Mouse (Mus musculus) MEL (cell line): ENCODE measurements at regions not wholly inside any gene's neighbourhood (a gene's known extent, or its start where the extent isn't known, plus 50 kb on each side); places are given as distances from the start of the nearest gene placed in this dataset.

ENCODE experiments used
- DNase-seq: peaks from one replicate; pipeline ENCODE4 v3.0.0; 2011; ENCODE audit warnings: low read depth, low spot score
- H3K27ac ChIP-seq: 2 replicates; pipeline ENCODE4 v1.5.1; 2012; ENCODE audit warnings: low read depth, mild to moderate bottlenecking, control low read depth, low read length, moderate library complexity; ENCODE audit not compliant: control insufficient read depth
- H3K27me3 ChIP-seq, 2 experiments: fragments of 150-350 bp in 1 of 2; sonication (generic) in 1 of 2; 2 replicates each; pipeline ENCODE4 v1.6.1; 2012; ENCODE audit warnings: low read length in 2 of 2, mild to moderate bottlenecking in 2 of 2, improper control_type of control experiment in 1 of 2, moderate library complexity in 1 of 2; ENCODE audit not compliant: insufficient read depth in 2 of 2, control insufficient read depth in 1 of 2
- H3K36me3 ChIP-seq, 2 experiments: 2 replicates each; pipeline ENCODE4 v1.6.1; 2012 to 2014; ENCODE audit warnings: low read length in 2 of 2, improper control_type of control experiment in 1 of 2, inconsistent platforms in 1 of 2, mild to moderate bottlenecking in 1 of 2; ENCODE audit not compliant: insufficient read depth in 2 of 2, control insufficient read depth in 1 of 2
- H3K4me1 ChIP-seq, 2 experiments: fragments of 150-350 bp in 1 of 2; sonication (generic) in 1 of 2; 2 replicates each; pipeline ENCODE4 v1.6.1; 2012; ENCODE audit warnings: low read length in 2 of 2, improper control_type of control experiment in 1 of 2, mild to moderate bottlenecking in 1 of 2; ENCODE audit not compliant: insufficient read depth in 2 of 2, control insufficient read depth in 1 of 2
- H3K4me3 ChIP-seq, 2 experiments: fragments of 150-350 bp in 1 of 2; sonication (generic) in 1 of 2; 2 replicates each; pipeline ENCODE4 v1.5.1; 2012; ENCODE audit warnings: low read depth in 2 of 2, low read length in 2 of 2, mild to moderate bottlenecking in 2 of 2, moderate library complexity in 2 of 2, control low read depth in 1 of 2, improper control_type of control experiment in 1 of 2; ENCODE audit not compliant: control insufficient read depth in 1 of 2, insufficient read depth in 1 of 2
- H3K79me2 ChIP-seq: 2 replicates; pipeline ENCODE4 v1.6.1; 2012; ENCODE audit warnings: mild to moderate bottlenecking, low read length, moderate library complexity; ENCODE audit not compliant: control insufficient read depth, poor library complexity, insufficient read depth
- H3K9ac ChIP-seq: 2 replicates; pipeline ENCODE4 v1.6.1; 2012; ENCODE audit warnings: low read depth, mild to moderate bottlenecking, control low read depth, low read length, moderate library complexity; ENCODE audit not compliant: control insufficient read depth, poor library complexity, severe bottlenecking
- H3K9me3 ChIP-seq: fragments of 150-350 bp; sonication (generic); replicated peaks from 2 replicates; pipeline ENCODE4 v1.6.1; 2012; ENCODE audit warnings: mild to moderate bottlenecking, low read length, improper control_type of control experiment, moderate library complexity; ENCODE audit not compliant: insufficient read depth
- BHLHE40 ChIP-seq: IDR thresholded peaks from 2 replicates; pipeline ENCODE4 v1.6.1; 2012; ENCODE audit warnings: low read depth, mild to moderate bottlenecking, inconsistent platforms, low read length, improper control_type of control experiment, borderline replicate concordance
- CHD1 ChIP-seq: IDR thresholded peaks from 2 replicates; pipeline ENCODE4 v1.6.1; 2012; ENCODE audit warnings: low read depth, mild to moderate bottlenecking, inconsistent platforms, low read length, improper control_type of control experiment
- CTCF ChIP-seq, 3 experiments: IDR thresholded peaks in 2 of 3; conservative IDR thresholded peaks in 1 of 3; 2 replicates each; pipeline ENCODE4 v1.5.1; 2011 to 2012; ENCODE audit warnings: low read length in 3 of 3, low read depth in 2 of 3, mild to moderate bottlenecking in 2 of 3, improper control_type of control experiment in 1 of 3, inconsistent platforms in 1 of 3, mixed read lengths in 1 of 3, moderate library complexity in 1 of 3; ENCODE audit not compliant: control insufficient read depth in 1 of 3, insufficient read depth in 1 of 3, poor library complexity in 1 of 3, severe bottlenecking in 1 of 3
- GATA1 ChIP-seq: IDR thresholded peaks from 2 replicates; pipeline ENCODE4 v1.6.1; 2011; ENCODE audit warnings: low read depth, low read length, improper control_type of control experiment
- MAX ChIP-seq: IDR thresholded peaks from 2 replicates; pipeline ENCODE4 v1.6.1; 2011; ENCODE audit warnings: low read length, improper control_type of control experiment
- MEF2A ChIP-seq: IDR thresholded peaks from 2 replicates; pipeline ENCODE4 v1.6.1; 2014; ENCODE audit warnings: low read depth, mild to moderate bottlenecking, inconsistent platforms, low read length, improper control_type of control experiment; ENCODE audit not compliant: poor library complexity, insufficient replicate concordance, severe bottlenecking; ENCODE audit errors: extremely low read depth
- MYC ChIP-seq: IDR thresholded peaks from 2 replicates; pipeline ENCODE4 v1.6.1; 2011; ENCODE audit warnings: low read depth, mild to moderate bottlenecking, low read length, improper control_type of control experiment, moderate library complexity
- NELFE ChIP-seq: IDR thresholded peaks from 2 replicates; pipeline ENCODE4 v1.6.1; 2011; ENCODE audit warnings: low read depth, low read length, improper control_type of control experiment
- POLR2A ChIP-seq, 2 experiments: IDR thresholded peaks; 2 replicates each; pipeline ENCODE4 v1.6.1; 2011 to 2012; ENCODE audit warnings: low read length in 2 of 2, mild to moderate bottlenecking in 2 of 2, control low read depth in 1 of 2, improper control_type of control experiment in 1 of 2, low read depth in 1 of 2, moderate library complexity in 1 of 2; ENCODE audit not compliant: control insufficient read depth in 1 of 2, insufficient read depth in 1 of 2, poor library complexity in 1 of 2
- RAD21 ChIP-seq: IDR thresholded peaks from 2 replicates; pipeline ENCODE4 v1.6.1; 2011; ENCODE audit warnings: mild to moderate bottlenecking, low read depth, low read length, improper control_type of control experiment
- RCOR1 ChIP-seq: IDR thresholded peaks from 2 replicates; pipeline ENCODE4 v1.6.1; 2012; ENCODE audit warnings: low read depth, mild to moderate bottlenecking, inconsistent platforms, low read length, improper control_type of control experiment
- SMC3 ChIP-seq: IDR thresholded peaks from 2 replicates; pipeline ENCODE4 v1.6.1; 2011; ENCODE audit warnings: low read depth, low read length, improper control_type of control experiment
- TAL1 ChIP-seq: IDR thresholded peaks from 2 replicates; pipeline ENCODE4 v1.6.1; 2012; ENCODE audit warnings: mild to moderate bottlenecking, inconsistent platforms, low read length, moderate library complexity, mixed read lengths
- TCF12 ChIP-seq: IDR thresholded peaks from 2 replicates; pipeline ENCODE4 v1.6.1; 2014; ENCODE audit warnings: low read depth, mild to moderate bottlenecking, inconsistent platforms, low read length, improper control_type of control experiment, moderate library complexity
- USF2 ChIP-seq, 2 experiments: IDR thresholded peaks; 2 replicates each; pipeline ENCODE4 v1.6.1; 2011 to 2012; ENCODE audit warnings: improper control_type of control experiment in 2 of 2, low read length in 2 of 2, borderline replicate concordance in 1 of 2, inconsistent platforms in 1 of 2, low read depth in 1 of 2, mild to moderate bottlenecking in 1 of 2; ENCODE audit not compliant: insufficient read depth in 1 of 2

DNA sequence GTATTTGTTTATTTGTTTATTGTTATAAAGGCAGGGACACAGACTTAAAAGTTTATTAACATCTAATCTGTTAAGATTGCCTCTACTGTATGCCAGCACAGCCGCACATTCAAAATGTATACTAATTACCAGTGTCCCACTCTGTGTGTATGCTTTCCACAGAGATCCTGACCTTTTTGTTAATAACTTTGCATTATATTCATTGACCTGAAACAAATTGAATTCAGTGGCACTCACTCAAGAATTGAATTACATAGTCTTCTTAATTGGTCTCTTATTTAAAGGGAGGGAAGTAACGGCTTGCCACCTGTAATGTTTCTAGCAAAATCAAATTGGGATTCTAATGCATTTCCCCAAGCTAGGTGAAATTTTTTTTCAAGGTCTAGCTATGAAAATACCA, 111.3 kb upstream of the Kiz start:
- TF ChIP-seq MEF2A (no peak), CHD1 (no peak), MAX (no peak), TAL1 (no peak), CTCF (IDR thresholded peaks at IDR 0.05 in 2 of 3, conservative IDR thresholded peaks at IDR 0.05 in 1 of 3; ENCODE audit: control insufficient read depth in 1 of 3, insufficient read depth in 1 of 3, low read depth in 2 of 3, low read length in 3 of 3, poor library complexity in 1 of 3, severe bottlenecking in 1 of 3) (no peak), TCF12 (no peak), RCOR1 (no peak), RAD21 (no peak)
- no peak overlapping the region for H3K9ac ChIP-seq
- H3K27ac ChIP-seq = no peak overlapping the region
- H3K36me3 ChIP-seq = no peaks in the 10 kb centered on the region
- H3K9me3 ChIP-seq = no peaks in the 10 kb centered on the region
- no peaks in the 10 kb centered on the region for H3K4me1 ChIP-seq
- no peaks in the 10 kb centered on the region for H3K27me3 ChIP-seq
- H3K4me3 ChIP-seq = no peak overlapping the region
- no peak for DNase-seq
- no peaks in the 10 kb centered on the region for H3K79me2 ChIP-seq

DNA sequence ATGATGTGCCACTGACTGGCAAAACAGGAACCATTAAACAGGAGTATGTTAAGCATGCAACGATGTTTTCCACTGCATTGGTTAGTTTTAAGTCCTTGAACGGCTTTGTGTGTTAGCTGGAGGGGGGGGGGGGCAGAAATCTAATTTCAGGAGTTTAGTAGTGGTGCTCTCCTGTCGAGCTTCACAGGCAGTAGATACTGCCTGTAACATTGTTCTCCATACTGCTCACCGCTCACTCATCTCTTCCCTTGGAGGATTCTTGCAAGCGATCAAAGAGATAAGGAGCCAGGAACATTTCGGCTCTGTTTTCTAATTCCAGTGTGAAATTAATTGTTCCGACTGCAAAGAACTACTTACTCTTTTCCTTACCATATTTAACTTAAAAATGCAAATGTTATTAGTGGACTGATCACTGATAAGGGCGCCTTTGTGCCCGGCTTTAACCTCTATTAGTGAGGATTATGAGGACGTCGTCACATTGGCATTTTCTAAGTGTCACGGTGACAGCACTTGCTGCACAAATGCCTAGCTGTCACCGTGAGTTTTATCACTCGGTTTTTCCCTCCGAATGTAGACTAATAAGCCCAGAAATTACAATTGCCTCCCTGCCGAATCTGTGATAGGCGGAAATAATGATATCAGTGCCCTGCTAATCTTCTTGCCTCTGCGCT, 110.5 kb upstream of the Kiz start:
- H3K27me3 ChIP-seq = no peaks in the 10 kb centered on the region
- no peaks in the 10 kb centered on the region for H3K4me1 ChIP-seq
- no peak overlapping the region for H3K4me3 ChIP-seq
- no peak for TF ChIP-seq GATA1
- no peak for TF ChIP-seq MYC
- TF ChIP-seq BHLHE40 = no peak
- TF ChIP-seq SMC3 = no peak
- no peak for TF ChIP-seq RAD21
- TF ChIP-seq USF2 (IDR thresholded peaks at IDR 0.05; ENCODE audit: borderline replicate concordance in 1 of 2, insufficient read depth in 1 of 2, low read depth in 1 of 2, low read length in 2 of 2) = no peak
- no peak for TF ChIP-seq POLR2A (IDR thresholded peaks at IDR 0.05; ENCODE audit: control insufficient read depth in 1 of 2, insufficient read depth in 1 of 2, low read depth in 1 of 2, low read length in 2 of 2, poor library complexity in 1 of 2)
- no peak for TF ChIP-seq MEF2A
- no peak for TF ChIP-seq TAL1
- TF ChIP-seq NELFE = no peak
- H3K27ac ChIP-seq = no peak overlapping the region
- H3K9ac ChIP-seq = no peak overlapping the region
- no peaks in the 10 kb centered on the region for H3K36me3 ChIP-seq
- no peaks in the 10 kb centered on the region for H3K9me3 ChIP-seq
- no peak for DNase-seq
- H3K79me2 ChIP-seq = no peaks in the 10 kb centered on the region
